Mouse (Mus musculus) heart, embryonic 11.5 days (tissue): ENCODE results near the gene Arhgef19. TPM values are rescaled to one million over a fixed set of nuclear protein-coding genes. Genes with fewer than 3 reads are reported as not detected.

Source experiments
- ATAC-seq: fragments of 200-750 bp; cut with Nextera tagmentation; replicated peaks from 2 replicates; pipeline ENCODE4 v1.8.0; 2017; ENCODE audit warnings: moderate library complexity; ENCODE audit not compliant: insufficient number of reproducible peaks, low FRiP score, low TSS enrichment
- H3K27ac ChIP-seq: fragments of 300-500 bp; sonication (generic); 2 replicates; pipeline ENCODE4 v1.5.1; 2014; ENCODE audit warnings: mild to moderate bottlenecking, low read depth, low read length
- H3K27me3 ChIP-seq: fragments of 300-500 bp; sonication (generic); 2 replicates; pipeline ENCODE4 v1.6.1; 2014; ENCODE audit warnings: mild to moderate bottlenecking, low read length, mixed read lengths; ENCODE audit not compliant: control insufficient read depth, insufficient read depth
- H3K36me3 ChIP-seq: fragments of 300-500 bp; sonication (generic); 2 replicates; pipeline ENCODE4 v1.6.1; 2014; ENCODE audit warnings: mild to moderate bottlenecking, low read length, moderate library complexity, mixed read lengths; ENCODE audit not compliant: control insufficient read depth, insufficient read depth
- H3K4me1 ChIP-seq: fragments of 300-500 bp; sonication (generic); 2 replicates; pipeline ENCODE4 v1.6.1; 2014; ENCODE audit warnings: low read length; ENCODE audit not compliant: control insufficient read depth, insufficient read depth
- H3K4me2 ChIP-seq: fragments of 300-500 bp; sonication (generic); 2 replicates; pipeline ENCODE4 v1.6.1; 2014; ENCODE audit warnings: mild to moderate bottlenecking, moderate library complexity
- H3K4me3 ChIP-seq: fragments of 300-500 bp; sonication (generic); 2 replicates; pipeline ENCODE4 v1.5.1; 2014; ENCODE audit warnings: low read depth, low read length
- H3K9ac ChIP-seq: fragments of 300-500 bp; sonication (generic); 2 replicates; pipeline ENCODE4 v1.6.1; 2014; ENCODE audit warnings: mild to moderate bottlenecking, low read depth, low read length, moderate library complexity
- H3K9me3 ChIP-seq: fragments of 300-500 bp; sonication (generic); replicated peaks from 2 replicates; pipeline ENCODE4 v1.6.1; 2016; ENCODE audit warnings: low read length; ENCODE audit not compliant: control insufficient read depth
- WGBS: fragments of 180-500 bp; shearing (Covaris S2); extraction: QIAGEN DNeasy Blood & Tissue Kit; methylation state at CpG from one replicate; pipeline ENCODE4 v1.1.7; 2014; ENCODE audit not compliant: insufficient replicate concordance; 5-methylcytosine and 5-hydroxymethylcytosine counted together
- polyA plus RNA-seq: library from polyadenylated mRNA; unstranded; fragments of >200 nt; fragmentation: Nextera tagmentation; extraction: Ambion mirVana; gene quantifications from 2 replicates; pipeline ENCODE4 v1.2.1, GENCODE M21; 2014

Gene Arhgef19
- polyA plus RNA-seq, 1 experiment from 2014 or later, result 1.3 TPM

- H3K36me3 ChIP-seq, result no peaks in the 10 kb centered on the region
- peaks cover 16% of the 10 kb centered on the region for H3K4me1 ChIP-seq
- peaks cover 6% of the 10 kb centered on the region; the same call in 1 of the 2 replicates for H3K27me3 ChIP-seq
- no peak overlapping the region for H3K4me3 ChIP-seq
- ATAC-seq, result no peak
- H3K9me3 ChIP-seq, result no peaks in the 10 kb centered on the region
- WGBS, result 61% methylated on average over 6 of the region's 6 CpGs
- no peak overlapping the region for H3K4me2 ChIP-seq
- no peak overlapping the region for H3K27ac ChIP-seq
- H3K9ac ChIP-seq, result no peak overlapping the region
Observed at GRCm38 (mm10) chr4:141271721-141272120, 32.4 kb downstream of the Arhgef19 start.

- peak overlapping the region; percentile 12; the same call in 1 of the 2 replicates for H3K4me3 ChIP-seq
- peak overlapping the region; percentile 39; the same call in 1 of the 2 replicates for H3K9ac ChIP-seq
- ATAC-seq, result no peak
- H3K4me1 ChIP-seq, result peaks cover 17% of the 10 kb centered on the region
- no peaks in the 10 kb centered on the region for H3K36me3 ChIP-seq
- 14% methylated on average over 14 of the region's 14 CpGs for WGBS
- H3K9me3 ChIP-seq, result no peaks in the 10 kb centered on the region
- H3K27ac ChIP-seq, result no peak overlapping the region
- peak overlapping the region; percentile 61 for H3K4me2 ChIP-seq
- H3K27me3 ChIP-seq, result peaks cover 6% of the 10 kb centered on the region; the same call in 1 of the 2 replicates
Observed at GRCm38 (mm10) chr4:141272878-141273277, 33.6 kb downstream of the Arhgef19 start.

- H3K4me1 ChIP-seq, result peaks cover 21% of the 10 kb centered on the region
- H3K27me3 ChIP-seq, result peaks cover 6% of the 10 kb centered on the region; the same call in 1 of the 2 replicates
- H3K4me3 ChIP-seq, result peak overlapping the region; percentile 12; the same call in 1 of the 2 replicates
- no peak overlapping the region for H3K27ac ChIP-seq
- peak; percentile 63 for ATAC-seq
- H3K4me2 ChIP-seq, result peak overlapping the region; percentile 61
- WGBS, result 15% methylated on average over 12 of the region's 12 CpGs
- H3K9ac ChIP-seq, result peak overlapping the region; percentile 39; the same call in 1 of the 2 replicates
- H3K36me3 ChIP-seq, result no peaks in the 10 kb centered on the region
- H3K9me3 ChIP-seq, result no peaks in the 10 kb centered on the region
Observed at GRCm38 (mm10) chr4:141273296-141273695, 34.0 kb downstream of the Arhgef19 start.

GRCm38 (mm10) chr4:141274485-141275341, 35.4 kb downstream of the Arhgef19 start:
- no peak overlapping the region for H3K4me3 ChIP-seq
- H3K27ac ChIP-seq, result no peak overlapping the region; the same call in 1 of the 2 replicates

GRCm38 (mm10) chr4:141277157-141277556, 37.9 kb downstream of the Arhgef19 start:
- H3K27ac ChIP-seq, result 0 out of 2 replicates have a peak overlapping the region, but pooled peaks have one; percentile 84
- H3K9me3 ChIP-seq, result no peaks in the 10 kb centered on the region
- no peak overlapping the region for H3K4me2 ChIP-seq
- WGBS, result 86% methylated on average over 8 of the region's 8 CpGs
- ATAC-seq, result no peak
- peaks cover 32% of the 10 kb centered on the region for H3K4me1 ChIP-seq
- H3K36me3 ChIP-seq, result no peaks in the 10 kb centered on the region
- H3K9ac ChIP-seq, result no peak overlapping the region
- H3K4me3 ChIP-seq, result no peak overlapping the region
- peaks cover 4% of the 10 kb centered on the region; the same call in 1 of the 2 replicates for H3K27me3 ChIP-seq

More at GRCm38 (mm10) chr4:141274485-141275341, 35.4 kb downstream of the Arhgef19 start:
- H3K9me3 ChIP-seq, result no peaks in the 10 kb centered on the region
- H3K4me2 ChIP-seq, result peak overlapping the region; percentile 56
- peaks cover 25% of the 10 kb centered on the region for H3K4me1 ChIP-seq
- WGBS, result 22% methylated on average over 23 of the region's 23 CpGs
- no peak for ATAC-seq
- peak overlapping the region; percentile 50; the same call in 1 of the 2 replicates for H3K9ac ChIP-seq
- H3K27me3 ChIP-seq, result peaks cover 6% of the 10 kb centered on the region; the same call in 1 of the 2 replicates
- no peaks in the 10 kb centered on the region for H3K36me3 ChIP-seq

GRCm38 (mm10) chr4:141278154-141278553, 38.9 kb downstream of the Arhgef19 start:
- H3K9ac ChIP-seq, result peak overlapping the region; percentile 52
- H3K27me3 ChIP-seq, result peaks cover 4% of the 10 kb centered on the region; the same call in 1 of the 2 replicates
- no peaks in the 10 kb centered on the region for H3K9me3 ChIP-seq
- H3K27ac ChIP-seq, result peak overlapping the region; percentile 84
- peak; percentile 60 for ATAC-seq
- H3K4me3 ChIP-seq, result no peak overlapping the region
- 30% methylated on average over 7 of the region's 7 CpGs for WGBS
- H3K4me1 ChIP-seq, result peaks cover 30% of the 10 kb centered on the region
- H3K4me2 ChIP-seq, result peak overlapping the region; percentile 42
- no peaks in the 10 kb centered on the region for H3K36me3 ChIP-seq

- H3K27me3 ChIP-seq, result peaks cover 4% of the 10 kb centered on the region; the same call in 1 of the 2 replicates
- H3K4me3 ChIP-seq, result no peak overlapping the region
- 0 out of 2 replicates have a peak overlapping the region, but pooled peaks have one; percentile 1 for H3K9ac ChIP-seq
- 60% methylated on average over 15 of the region's 15 CpGs for WGBS
- peaks cover 30% of the 10 kb centered on the region for H3K4me1 ChIP-seq
- peak overlapping the region; percentile 84 for H3K27ac ChIP-seq
- peak overlapping the region; percentile 16; the same call in 1 of the 2 replicates for H3K4me2 ChIP-seq
- no peak for ATAC-seq
- no peaks in the 10 kb centered on the region for H3K9me3 ChIP-seq
- H3K36me3 ChIP-seq, result no peaks in the 10 kb centered on the region
Observed at GRCm38 (mm10) chr4:141279327-141279726, 40.0 kb downstream of the Arhgef19 start.

GRCm38 (mm10) chr4:141279783-141280182, 40.5 kb downstream of the Arhgef19 start:
- ATAC-seq, result no peak
- Histone ChIP-seq H3K36me3 (no peaks in the 10 kb centered on the region), H3K4me1 (peaks cover 25% of the 10 kb centered on the region), H3K4me3 (no peak overlapping the region), H3K4me2 (peak overlapping the region; percentile 16; the same call in 1 of the 2 replicates), H3K27me3 (peaks cover 4% of the 10 kb centered on the region; the same call in 1 of the 2 replicates), H3K27ac (no peak overlapping the region), H3K9ac (no peak overlapping the region), H3K9me3 (no peaks in the 10 kb centered on the region)
- 89% methylated on average over 6 of the region's 6 CpGs for WGBS
